Mouse (Mus musculus) adrenal gland, postnatal 10 days (tissue): ENCODE data around the gene Tcta. TPM values are rescaled to one million over a fixed set of nuclear protein-coding genes. Genes with fewer than 3 reads are reported as not detected.
A peak's percentile ranks its signal among the peaks of the same experiment; 100 is the strongest.
"Not testable (repeated sequence)": the region's sequence is repeated elsewhere in the genome, so short reads cannot be mapped to it uniquely, and the experiment has no call there.

Experiments
- DNase-seq: peaks from one replicate; pipeline ENCODE4 v3.0.0; 2021; ENCODE audit warnings: mixed read lengths
- total RNA-seq, 2 experiments: library from RNA; stranded (reverse); gene quantifications; 2 replicates each; pipeline ENCODE4 v1.2.3; 2021

Tcta gene
- total RNA-seq, 2 experiments from 2014 or later: 28.9 to 36.6 TPM

- DNase-seq: no peak
Measured at GRCm38 (mm10) chr9:108317572-108317971, 11.6 kb upstream of the Tcta start.

GRCm38 (mm10) chr9:108308141-108308540, 2.2 kb upstream of the Tcta start:
- no peak for DNase-seq

DNA sequence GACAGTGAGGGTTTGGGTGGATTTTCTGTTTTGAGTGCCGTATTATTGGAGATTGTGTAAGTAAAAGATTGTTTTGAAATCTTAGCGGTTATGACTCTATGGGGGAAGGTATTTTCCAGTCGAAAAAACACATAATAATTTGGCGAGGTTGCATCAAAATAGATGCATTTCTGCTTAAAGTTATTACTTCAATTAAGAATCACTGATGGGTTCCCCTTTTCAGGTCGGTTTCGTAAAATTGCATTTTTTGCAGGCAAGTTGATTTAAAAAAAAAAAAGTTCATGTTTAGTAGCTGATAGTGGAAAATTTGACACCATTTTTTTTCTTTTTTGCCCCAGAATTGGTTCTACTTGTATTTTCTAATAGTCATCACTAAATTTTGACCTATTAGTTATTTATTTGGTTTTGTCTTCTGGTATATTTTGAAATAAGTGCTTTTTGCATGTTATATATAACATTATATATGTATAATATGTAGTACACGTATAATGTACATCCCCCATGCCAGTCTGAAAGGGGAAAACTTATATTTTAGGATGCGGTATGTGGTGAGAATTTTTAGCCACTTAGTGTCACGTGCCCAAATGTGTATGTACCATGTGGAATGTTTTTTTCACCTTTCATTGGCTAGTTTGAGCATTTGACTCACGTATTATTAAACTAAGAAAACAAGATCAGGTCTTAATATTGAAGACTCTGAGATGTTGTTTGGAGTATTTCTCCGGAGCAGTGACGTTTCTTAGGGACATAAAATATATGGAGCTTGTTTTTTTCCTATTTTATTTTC, 1.3 kb upstream of the Tcta start:
- DNase-seq: no peak

DNA sequence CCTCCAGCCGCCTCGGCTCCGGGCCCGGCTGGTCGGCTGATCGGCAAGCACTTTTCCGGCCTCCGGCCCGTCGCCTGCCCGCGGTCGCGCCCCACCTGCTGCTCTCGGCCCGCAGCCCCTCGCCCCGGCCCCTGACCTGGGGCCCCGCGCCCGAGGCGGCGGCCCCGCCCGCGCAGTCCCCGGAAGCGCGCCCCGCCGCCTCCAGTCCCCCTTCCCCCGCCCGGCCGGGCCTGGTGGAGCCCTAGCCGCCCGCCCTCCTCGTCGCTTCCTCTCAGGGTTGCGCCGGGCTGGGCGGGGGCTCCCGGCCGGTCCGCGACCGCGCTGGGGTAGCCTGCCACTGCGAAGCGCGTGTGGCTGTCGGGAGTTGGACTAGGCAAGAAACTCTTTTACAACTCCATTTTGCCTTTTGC, 616 bp upstream of the Tcta start:
- DNase-seq: peak; percentile 91

- DNase-seq: no peak
Measured at GRCm38 (mm10) chr9:108305170-108305569, 790 bp downstream of the Tcta start.

GRCm38 (mm10) chr9:108304716-108305115, 1.2 kb downstream of the Tcta start:
- DNase-seq: no peak

- DNase-seq: no peak
Measured at GRCm38 (mm10) chr9:108301853-108302252, 4.1 kb downstream of the Tcta start.

- DNase-seq: peak; percentile 18
Measured at GRCm38 (mm10) chr9:108296453-108297355, 9.3 kb downstream of the Tcta start, which contains the start of gene Amt. TSS of gene Amt (plus strand) at chr9:108296853.

- DNase-seq: no peak
Measured at GRCm38 (mm10) chr9:108290773-108291172, 15.2 kb downstream of the Tcta start.

- DNase-seq: peak; percentile 90
Measured at GRCm38 (mm10) chr9:108290016-108290750, 15.8 kb downstream of the Tcta start, which contains the start of gene Nicn1. TSS of gene Nicn1 (plus strand) at chr9:108290429.

DNA sequence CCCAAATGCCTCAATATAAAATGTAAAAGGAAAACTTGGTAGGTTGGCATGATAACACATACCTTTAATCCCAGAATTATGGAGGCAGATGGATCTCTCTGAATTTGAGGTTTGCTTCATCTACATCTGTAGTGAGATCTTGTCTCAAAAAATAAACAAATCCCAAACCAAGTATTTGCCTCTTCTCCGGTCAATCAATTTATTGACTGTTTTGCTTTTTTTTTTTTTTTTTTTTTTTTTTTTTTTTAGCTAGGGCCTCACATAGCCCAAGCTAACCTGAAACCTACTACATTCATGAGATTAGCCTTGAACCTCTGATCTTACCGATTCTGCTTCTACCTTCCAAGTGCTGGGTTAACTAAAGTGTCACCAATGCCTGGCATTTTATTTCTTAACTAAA, 16.6 kb downstream of the Tcta start:
- no peak for DNase-seq

DNA sequence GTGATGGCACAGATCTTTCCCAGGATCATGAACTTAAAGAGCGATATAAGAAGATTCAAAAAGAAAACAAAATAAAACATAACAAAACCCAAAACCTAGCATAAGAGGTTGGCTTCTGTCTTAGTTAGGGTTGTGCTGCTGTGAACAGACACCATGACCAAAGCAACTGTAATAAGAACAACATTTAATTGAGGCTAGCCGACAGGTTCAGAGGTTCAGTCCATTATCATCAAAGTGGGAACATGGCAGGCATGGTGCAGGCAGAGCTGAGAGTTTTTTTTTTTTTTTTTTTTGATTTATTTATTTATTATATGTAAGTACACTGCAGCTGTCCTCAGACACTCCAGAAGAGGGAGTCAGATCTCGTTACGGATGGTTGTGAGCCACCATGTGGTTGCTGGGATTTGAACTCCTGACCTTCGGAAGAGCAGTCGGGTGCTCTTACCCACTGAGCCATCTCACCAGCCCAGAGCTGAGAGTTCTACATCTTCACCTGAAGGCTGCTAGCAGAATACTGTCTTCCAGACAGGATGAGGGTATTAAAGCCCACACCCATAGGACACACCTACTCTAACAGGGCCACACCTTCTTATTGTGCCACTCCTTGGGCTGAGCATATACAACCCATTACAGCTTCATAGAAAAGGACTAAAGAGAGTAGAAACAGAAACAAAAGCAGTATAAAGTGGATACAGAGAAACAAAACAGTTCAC, 18.3 kb downstream of the Tcta start:
- DNase-seq: not testable (repeated sequence)

- DNase-seq: peak; percentile 86
Measured at GRCm38 (mm10) chr9:108284410-108284809, 21.6 kb downstream of the Tcta start.

GRCm38 (mm10) chr9:108280071-108280828, 25.7 kb downstream of the Tcta start:
- DNase-seq: peak; percentile 84

DNA sequence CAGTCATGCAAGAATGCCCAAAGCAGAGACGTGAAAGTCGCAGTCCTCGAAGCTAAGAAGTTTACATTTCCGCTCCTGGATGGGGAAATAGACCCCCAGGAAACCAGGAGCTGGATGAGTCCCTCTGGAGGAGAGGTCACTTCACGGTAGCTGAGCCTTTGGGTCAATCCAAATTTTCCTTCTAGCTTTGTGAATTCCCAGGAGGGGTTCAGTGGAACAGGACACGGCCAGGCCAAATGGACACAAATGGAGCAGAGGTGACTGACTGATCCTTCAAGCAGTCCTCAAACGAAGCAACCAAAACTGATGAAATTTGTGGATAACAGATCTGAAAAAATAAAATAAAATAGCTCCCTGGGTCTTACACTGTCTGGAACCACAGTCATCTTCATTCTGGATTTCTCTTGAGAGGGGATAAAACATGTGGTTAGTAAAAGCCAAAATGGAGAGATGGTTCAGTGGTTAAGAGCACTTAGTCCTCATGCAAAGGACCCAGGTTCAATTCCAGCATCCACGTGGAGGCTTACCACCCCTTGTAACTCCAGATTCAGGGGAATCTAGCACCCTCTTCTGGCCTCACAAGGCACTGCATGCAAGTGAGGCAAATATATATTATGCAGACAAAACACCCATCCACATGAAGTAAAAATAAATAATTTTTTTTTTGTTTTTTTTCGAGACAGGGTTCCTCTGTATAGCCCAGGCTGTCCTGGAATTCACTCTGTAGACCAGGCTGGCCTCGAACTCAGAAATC, 27.1 kb downstream of the Tcta start:
- peak; percentile 66 for DNase-seq

DNA sequence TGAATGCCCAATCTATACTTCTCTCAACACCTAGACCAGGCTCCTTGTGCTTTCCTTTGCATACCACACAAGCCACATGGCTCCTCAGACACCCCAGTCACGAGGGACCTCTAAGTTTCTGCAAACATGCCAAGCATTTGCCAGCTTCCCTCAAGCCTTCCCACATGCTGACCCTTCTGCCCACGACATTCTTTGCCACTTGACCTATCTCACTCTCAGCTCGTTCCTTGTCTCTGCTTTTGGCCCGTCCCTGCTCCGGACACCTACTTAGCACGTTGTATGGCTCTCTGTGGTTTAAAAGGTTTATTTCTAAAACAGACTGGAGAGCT, 30.7 kb downstream of the Tcta start:
- no peak for DNase-seq

DNA sequence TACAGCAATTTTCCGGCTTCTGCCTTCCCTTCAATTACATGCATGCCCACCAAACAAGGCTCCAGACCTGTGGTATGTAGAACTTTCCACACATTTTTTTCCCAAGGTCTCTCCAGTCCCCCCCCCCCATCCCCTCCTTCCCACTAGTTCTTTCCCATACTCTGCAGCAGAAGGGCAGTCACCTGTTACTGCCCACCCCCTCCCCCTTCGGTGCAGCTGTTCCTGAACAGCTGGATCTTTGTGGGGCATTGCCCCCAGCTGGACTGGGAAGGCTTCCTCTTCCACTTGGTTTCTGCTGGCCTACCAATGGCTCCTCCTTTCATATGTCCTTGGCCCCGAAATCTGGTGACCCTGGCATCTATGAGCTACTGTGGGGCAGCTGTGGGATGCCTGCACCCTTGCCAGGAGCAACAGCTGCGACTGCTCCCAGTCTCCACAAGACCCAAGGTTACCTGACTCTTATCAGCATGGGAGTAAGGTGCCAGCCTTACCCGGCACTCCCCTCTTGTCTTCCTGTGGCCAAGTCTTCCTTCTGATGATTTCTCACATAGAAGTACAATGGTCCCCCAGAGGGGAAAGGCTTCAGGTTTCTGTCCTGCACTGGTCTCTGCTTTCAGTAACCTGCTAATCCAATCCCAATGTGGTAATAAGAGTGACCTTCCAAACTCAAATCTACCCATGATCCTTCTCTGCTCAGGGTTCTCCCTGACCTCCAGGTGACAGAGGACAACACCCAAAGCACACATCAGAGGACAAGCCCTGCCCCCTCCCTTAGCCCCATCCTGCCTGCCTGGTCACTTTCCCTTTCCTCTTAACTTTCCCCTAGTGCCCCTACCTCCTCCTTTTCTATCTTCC, 31.3 kb downstream of the Tcta start:
- peak; percentile 73 for DNase-seq

DNA sequence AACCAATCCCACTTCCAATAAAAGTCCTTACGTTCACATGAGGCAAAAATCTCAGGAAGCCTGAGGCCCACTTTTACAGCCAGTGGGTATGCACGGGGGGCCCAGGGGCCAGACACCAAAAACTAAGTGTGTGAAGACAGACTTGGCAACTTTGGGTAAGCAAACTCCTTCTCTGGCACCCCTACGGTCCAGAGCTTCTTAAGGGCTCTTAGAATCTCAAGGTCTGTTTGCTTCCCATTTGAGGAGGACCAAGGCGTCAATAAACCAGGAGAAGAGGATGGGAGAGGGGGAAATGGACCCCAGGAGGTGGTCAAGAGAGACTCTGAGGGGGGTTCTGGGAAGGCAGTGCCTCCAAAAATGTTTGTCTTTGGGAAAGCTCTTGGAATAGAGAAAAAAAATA, 32.5 kb downstream of the Tcta start:
- no peak for DNase-seq

DNA sequence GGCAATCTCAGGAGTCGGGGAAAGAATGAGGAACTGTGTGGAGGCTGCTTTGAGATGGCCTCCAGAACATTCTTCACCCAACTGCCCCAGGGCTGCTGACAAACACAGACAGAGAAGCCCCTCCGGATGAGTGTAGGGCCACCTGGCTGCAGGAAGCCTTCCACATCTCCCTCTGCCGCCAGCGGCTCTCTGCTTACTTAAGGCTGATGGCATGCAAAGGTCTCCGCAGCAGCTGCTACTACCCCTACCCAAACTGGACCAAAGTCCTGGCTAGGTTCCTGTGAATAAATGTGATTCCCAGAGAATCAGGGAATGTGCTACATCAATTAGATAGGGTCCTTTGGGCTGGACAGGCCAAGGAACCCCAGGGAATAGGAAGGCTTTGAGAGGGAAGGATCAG, 33.3 kb downstream of the Tcta start:
- DNase-seq: no peak
